Mouse (Mus musculus) olfactory bulb, adult 2 months (tissue): ENCODE results near the gene Lrrc30.

Experiments used
- CTCF ChIP-seq: fragments of 200-500 bp; IDR thresholded peaks from 2 replicates; pipeline ENCODE4 v1.5.1; 2012; ENCODE audit warnings: low read depth, mild to moderate bottlenecking, low read length, moderate library complexity; ENCODE audit not compliant: insufficient read depth
- POLR2A ChIP-seq: fragments of 200-500 bp; IDR thresholded peaks from 2 replicates; pipeline ENCODE4 v1.6.1; 2012; ENCODE audit warnings: mild to moderate bottlenecking, low read depth, low read length, moderate library complexity; ENCODE audit not compliant: insufficient read depth

- TF ChIP-seq CTCF (no peak), POLR2A (no peak)
Measured at GRCm38 (mm10) chr17:67681084-67681483, 48.6 kb upstream of the Lrrc30 start.
